Mouse (Mus musculus): ENCODE data around the gene Irgm1.

DNA sequence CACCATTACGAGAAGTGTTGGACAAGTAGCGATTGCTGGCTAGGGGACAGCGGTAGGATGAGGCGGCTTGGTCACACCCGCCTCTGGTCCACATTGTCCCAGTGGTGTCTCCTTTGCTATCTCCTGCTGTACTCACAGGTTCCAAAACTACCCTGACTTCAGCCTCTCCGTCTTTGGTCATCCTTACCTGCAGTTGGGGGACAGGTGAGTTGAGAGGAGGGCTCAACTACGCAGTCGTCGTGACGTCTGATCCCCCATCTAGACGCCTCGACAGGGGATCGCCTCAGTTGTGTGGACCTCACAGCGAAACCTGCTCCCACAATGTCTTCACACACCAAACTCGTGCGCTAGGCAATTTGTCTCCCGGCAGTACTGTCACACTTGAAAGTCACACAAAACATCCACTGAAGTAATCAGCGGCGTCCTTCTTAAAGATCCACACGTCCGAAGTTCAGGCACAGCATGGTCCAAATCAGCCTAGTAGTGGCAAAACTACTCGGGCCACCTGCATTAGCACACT lies 47.1 kb downstream of the Irgm1 start:
- TF ChIP-seq CTCF (IDR thresholded peaks at IDR 0.05; ENCODE audit: control insufficient read depth, insufficient read depth, insufficient replicate concordance, low read depth, low read length) (no peak), POLR2A (IDR thresholded peaks at IDR 0.05; ENCODE audit: control insufficient read depth, low read depth, low read length) (no peak)
